Mouse (Mus musculus) lung, embryonic 14.5 days (tissue): Measurements from ENCODE around the gene Emb. TPM values are rescaled to one million over a fixed set of nuclear protein-coding genes. Genes with fewer than 3 reads are reported as not detected.
"Not testable (repeated sequence)": the region's sequence is repeated elsewhere in the genome, so short reads cannot be mapped to it uniquely, and the experiment has no call there.

ENCODE experiments used
- ATAC-seq: fragments of 200-750 bp; cut with Nextera tagmentation; 2 replicates; pipeline ENCODE4 v1.8.0; 2017; ENCODE audit warnings: mild to moderate bottlenecking, moderate TSS enrichment, moderate library complexity; ENCODE audit not compliant: insufficient read depth
- DNase-seq: peaks from one replicate; pipeline ENCODE4 v3.0.0-alpha.2; 2015
- H3K27ac ChIP-seq: fragments of 300-500 bp; sonication (generic); 2 replicates; pipeline ENCODE4 v1.5.1; 2014; ENCODE audit warnings: low read depth, mild to moderate bottlenecking, moderate library complexity
- H3K27me3 ChIP-seq: fragments of 300-500 bp; sonication (generic); 2 replicates; pipeline ENCODE4 v1.6.1; 2014; ENCODE audit warnings: low read length, control low read depth; ENCODE audit not compliant: insufficient read depth
- H3K36me3 ChIP-seq: fragments of 300-500 bp; sonication (generic); 2 replicates; pipeline ENCODE4 v1.6.1; 2014; ENCODE audit warnings: control low read depth; ENCODE audit not compliant: insufficient read depth
- H3K4me1 ChIP-seq: fragments of 300-500 bp; sonication (generic); 2 replicates; pipeline ENCODE4 v1.6.1; 2014; ENCODE audit warnings: antibody characterized with exemption, control low read depth; ENCODE audit not compliant: insufficient read depth
- H3K4me2 ChIP-seq: fragments of 300-500 bp; sonication (generic); 2 replicates; pipeline ENCODE4 v1.6.1; 2014; ENCODE audit warnings: mild to moderate bottlenecking
- H3K4me3 ChIP-seq: fragments of 300-500 bp; sonication (generic); 2 replicates; pipeline ENCODE4 v1.5.1; 2014; ENCODE audit warnings: low read depth, low read length
- H3K9ac ChIP-seq: fragments of 300-500 bp; sonication (generic); 2 replicates; pipeline ENCODE4 v1.6.1; 2014
- H3K9me3 ChIP-seq: fragments of 300-500 bp; sonication (generic); 2 replicates; pipeline ENCODE4 v1.6.1; 2016; ENCODE audit warnings: low read depth, low read length, control low read depth
- CTCF ChIP-seq: IDR thresholded peaks from 2 replicates; pipeline ENCODE4 v1.5.1; 2016; ENCODE audit warnings: antibody characterized with exemption, low read depth
- WGBS: fragments of 180-500 bp; shearing (Covaris S2); extraction: QIAGEN DNeasy Blood & Tissue Kit; methylation state at CpG from one replicate; pipeline ENCODE4 v1.1.7; 2014; 5-methylcytosine and 5-hydroxymethylcytosine counted together
- polyA plus RNA-seq: library from polyadenylated mRNA; unstranded; fragments of >200 nt; fragmentation: Nextera tagmentation; extraction: Ambion mirVana; gene quantifications from 2 replicates; pipeline ENCODE4 v1.2.1, GENCODE M21; 2014

The Emb gene
- 12.1 and 13.8 TPM in 2 replicates for polyA plus RNA-seq

DNA sequence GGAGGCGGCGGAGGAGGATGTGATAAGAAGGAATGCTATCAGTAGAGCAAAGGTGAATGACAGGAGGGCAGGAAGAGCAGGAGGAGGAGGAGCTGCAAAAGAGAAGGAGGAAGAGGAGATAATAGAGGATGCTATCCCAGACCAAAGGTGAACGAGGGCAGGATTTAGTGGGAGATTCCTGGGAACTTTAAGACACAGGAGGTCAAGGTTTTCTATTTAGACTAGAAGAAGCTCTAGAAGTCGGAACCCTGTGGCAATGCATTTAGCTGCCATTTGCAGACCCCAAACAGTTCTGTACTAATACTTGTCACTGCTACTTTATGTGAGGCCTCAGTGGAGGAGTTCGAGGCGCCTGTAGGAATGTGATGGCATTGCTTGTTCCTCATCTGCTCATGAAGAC is at the start of gene Emb:
Emb (plus strand) TSS at position 301 of the 400 bp plus-strand sequence.
- WGBS = 42% methylated on average over 6 of the region's 6 CpGs
- ATAC-seq (no peak), DNase-seq (no peak)
- Histone ChIP-seq H3K4me2 (no peak within 1 kb of the TSS), H3K4me1 (no peaks in the 10 kb centered on the region), H3K4me3 (no peak within 1 kb of the TSS), H3K36me3 (no peaks in the 10 kb centered on the region), H3K9me3 (no peaks in the 10 kb centered on the region), H3K27ac (no peak within 1 kb of the TSS), H3K27me3 (no peaks in the 10 kb centered on the region), H3K9ac (no peak within 1 kb of the TSS)
- TF ChIP-seq CTCF = no peak

DNA sequence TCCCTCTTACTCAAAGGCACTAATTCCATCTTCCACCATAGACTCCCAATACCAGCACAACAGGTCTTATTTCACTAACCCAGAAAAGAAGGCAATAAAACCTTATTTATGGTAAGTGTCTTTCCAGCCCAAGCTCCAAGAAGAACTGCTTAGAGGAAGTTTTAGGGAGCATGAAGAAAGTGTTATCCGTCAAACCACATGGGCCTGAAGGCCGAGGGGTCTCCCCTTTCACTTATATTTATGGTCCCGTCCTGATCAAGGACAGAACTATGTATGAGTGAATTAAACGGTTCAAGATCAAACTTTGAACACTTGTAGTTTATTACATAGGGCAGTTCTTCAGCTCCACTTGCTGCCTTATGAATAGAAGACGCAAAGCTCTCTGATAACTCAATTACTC is 44.4 kb upstream of the Emb start:
- H3K36me3 ChIP-seq = no peaks in the 10 kb centered on the region
- no peak for TF ChIP-seq CTCF
- DNase-seq = no peak
- H3K9ac ChIP-seq = no peak overlapping the region
- H3K4me3 ChIP-seq = no peak overlapping the region
- H3K27ac ChIP-seq = no peak overlapping the region
- H3K27me3 ChIP-seq = no peaks in the 10 kb centered on the region
- H3K4me2 ChIP-seq = no peak overlapping the region
- 85% methylated on average over 5 of the region's 5 CpGs for WGBS
- H3K9me3 ChIP-seq = no peaks in the 10 kb centered on the region
- no peaks in the 10 kb centered on the region for H3K4me1 ChIP-seq
- ATAC-seq = no peak

DNA sequence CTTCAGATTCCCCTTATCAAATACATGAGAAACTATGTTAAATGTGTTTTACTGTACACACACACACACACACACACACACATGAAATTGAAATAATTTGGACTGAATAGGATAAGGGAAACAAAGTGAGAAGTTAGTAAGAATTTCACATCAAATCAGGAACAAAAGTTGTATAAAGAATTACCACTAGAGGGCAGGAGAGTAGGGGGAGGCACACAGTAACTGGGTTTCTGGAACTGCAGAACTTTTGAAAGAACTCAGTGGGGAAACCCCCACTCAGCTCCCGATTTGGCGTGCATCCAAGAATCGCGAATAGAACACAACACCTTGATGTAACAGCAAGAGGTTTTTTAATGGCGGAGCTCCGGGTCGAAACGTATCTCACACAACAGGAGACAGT is 43.3 kb upstream of the Emb start:
- H3K9ac ChIP-seq = no peak overlapping the region
- H3K4me3 ChIP-seq = no peak overlapping the region
- H3K27me3 ChIP-seq = no peaks in the 10 kb centered on the region
- no peak for TF ChIP-seq CTCF
- no peaks in the 10 kb centered on the region for H3K36me3 ChIP-seq
- no peaks in the 10 kb centered on the region for H3K9me3 ChIP-seq
- no peak overlapping the region for H3K4me2 ChIP-seq
- 90% methylated on average over 8 of the region's 8 CpGs for WGBS
- no peak for ATAC-seq
- no peak overlapping the region for H3K27ac ChIP-seq
- no peaks in the 10 kb centered on the region for H3K4me1 ChIP-seq
- no peak for DNase-seq

DNA sequence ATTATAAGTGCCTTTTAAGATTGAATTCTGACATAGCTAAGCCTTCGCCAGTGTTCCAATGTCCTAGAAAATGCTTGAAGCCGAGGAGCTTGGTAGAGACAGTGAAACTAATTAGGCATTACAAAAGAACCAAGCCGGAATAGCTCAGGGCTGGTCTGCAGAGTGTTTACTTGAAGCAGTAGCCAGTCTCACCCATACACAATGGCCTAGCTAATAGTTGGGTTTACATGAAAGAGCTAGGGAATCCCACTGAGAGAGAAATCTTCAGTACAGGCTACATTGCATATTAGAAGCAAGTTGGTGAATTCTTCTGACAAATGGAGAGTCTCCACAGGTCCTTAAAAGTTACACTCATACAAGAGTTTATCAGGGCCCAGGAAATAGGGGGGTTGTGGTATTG is 27.4 kb upstream of the Emb start:
- H3K4me1 ChIP-seq = not testable (repeated sequence)
- WGBS = 81% methylated on average over 3 of the region's 3 CpGs

DNA sequence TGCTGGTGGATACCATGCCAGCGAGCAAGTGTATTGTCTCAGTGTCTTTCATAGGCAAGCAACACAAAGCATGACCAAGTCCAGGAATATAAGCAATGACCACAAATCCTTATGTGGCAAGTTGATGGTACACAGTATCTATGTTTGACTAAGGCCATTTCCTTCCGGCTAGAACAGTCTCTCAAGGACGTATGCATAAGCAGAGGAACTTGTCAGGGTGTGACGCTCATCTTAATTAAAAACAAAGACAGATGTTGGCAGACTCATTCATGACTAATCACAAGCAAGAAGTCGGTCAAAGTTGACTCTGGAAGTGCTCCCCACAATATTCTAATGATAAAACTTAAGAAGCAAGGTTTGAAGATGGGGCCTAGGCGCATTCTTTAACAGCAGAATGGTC is 25.0 kb upstream of the Emb start:
- H3K9ac ChIP-seq = no peak overlapping the region
- H3K4me3 ChIP-seq = no peak overlapping the region
- H3K4me1 ChIP-seq = no peaks in the 10 kb centered on the region
- DNase-seq (no peak), ATAC-seq (no peak)
- 61% methylated on average over 6 of the region's 6 CpGs for WGBS
- H3K9me3 ChIP-seq = no peaks in the 10 kb centered on the region
- H3K4me2 ChIP-seq = no peak overlapping the region
- no peak overlapping the region for H3K27ac ChIP-seq
- H3K27me3 ChIP-seq = no peaks in the 10 kb centered on the region
- no peak for TF ChIP-seq CTCF
- H3K36me3 ChIP-seq = no peaks in the 10 kb centered on the region

More for the DNA sequence above, 27.4 kb upstream of the Emb start:
- H3K9me3 ChIP-seq, H3K36me3 ChIP-seq, H3K4me2 ChIP-seq, H3K27me3 ChIP-seq, H3K27ac ChIP-seq, H3K9ac ChIP-seq, ATAC-seq, DNase-seq, H3K4me3 ChIP-seq: not testable (repeated sequence)

DNA sequence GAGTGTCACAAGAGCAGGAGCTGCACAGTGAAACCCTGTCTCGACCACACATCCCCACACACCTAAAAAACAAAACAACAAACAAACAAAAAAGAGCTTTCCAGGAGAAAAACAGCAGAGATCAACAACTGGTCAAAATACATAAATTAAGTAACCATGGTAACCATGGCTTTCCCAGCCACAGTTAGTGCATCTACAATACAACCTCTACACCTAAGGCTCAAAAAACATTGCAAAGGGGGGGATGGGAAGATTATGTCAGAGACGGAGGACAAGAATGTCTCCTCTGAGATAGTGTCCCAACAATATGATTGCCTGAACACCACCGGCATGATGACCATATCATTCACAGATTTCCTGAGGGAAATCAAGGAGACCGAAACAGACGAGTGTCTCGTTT is 23.0 kb upstream of the Emb start:
- Histone ChIP-seq H3K27me3 (no peaks in the 10 kb centered on the region), H3K9me3 (no peaks in the 10 kb centered on the region), H3K4me2 (no peak overlapping the region), H3K27ac (no peak overlapping the region), H3K4me1 (no peaks in the 10 kb centered on the region), H3K9ac (no peak overlapping the region), H3K36me3 (no peaks in the 10 kb centered on the region), H3K4me3 (no peak overlapping the region)
- ATAC-seq (no peak), DNase-seq (no peak)
- no peak for TF ChIP-seq CTCF
- 80% methylated on average over 6 of the region's 6 CpGs for WGBS

DNA sequence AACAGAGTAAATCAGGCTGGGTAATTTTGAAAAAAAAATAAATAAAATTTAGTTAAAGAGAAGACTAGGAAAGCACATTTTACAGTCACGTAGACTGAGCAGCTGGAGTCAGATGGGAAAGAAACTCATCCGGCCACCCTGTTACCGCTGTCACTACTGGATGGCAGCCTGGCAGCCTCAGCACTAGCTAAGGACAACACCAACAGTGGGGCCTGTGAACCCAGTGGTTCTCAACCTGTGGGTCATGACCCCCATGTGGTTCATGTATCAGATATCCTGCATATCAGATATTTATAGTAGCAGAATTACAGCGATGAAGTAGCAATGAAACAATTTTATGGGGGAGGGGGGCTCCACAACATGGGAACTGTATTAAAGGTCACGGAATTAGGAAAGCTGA is 16.2 kb upstream of the Emb start:
- TF ChIP-seq CTCF = no peak
- Histone ChIP-seq H3K9ac (no peak overlapping the region), H3K36me3 (no peaks in the 10 kb centered on the region), H3K9me3 (no peaks in the 10 kb centered on the region), H3K27ac (no peak overlapping the region), H3K4me1 (no peaks in the 10 kb centered on the region), H3K4me3 (no peak overlapping the region), H3K4me2 (no peak overlapping the region), H3K27me3 (no peaks in the 10 kb centered on the region)
- ATAC-seq (no peak), DNase-seq (no peak)
- 84% methylated on average over 5 of the region's 5 CpGs for WGBS

DNA sequence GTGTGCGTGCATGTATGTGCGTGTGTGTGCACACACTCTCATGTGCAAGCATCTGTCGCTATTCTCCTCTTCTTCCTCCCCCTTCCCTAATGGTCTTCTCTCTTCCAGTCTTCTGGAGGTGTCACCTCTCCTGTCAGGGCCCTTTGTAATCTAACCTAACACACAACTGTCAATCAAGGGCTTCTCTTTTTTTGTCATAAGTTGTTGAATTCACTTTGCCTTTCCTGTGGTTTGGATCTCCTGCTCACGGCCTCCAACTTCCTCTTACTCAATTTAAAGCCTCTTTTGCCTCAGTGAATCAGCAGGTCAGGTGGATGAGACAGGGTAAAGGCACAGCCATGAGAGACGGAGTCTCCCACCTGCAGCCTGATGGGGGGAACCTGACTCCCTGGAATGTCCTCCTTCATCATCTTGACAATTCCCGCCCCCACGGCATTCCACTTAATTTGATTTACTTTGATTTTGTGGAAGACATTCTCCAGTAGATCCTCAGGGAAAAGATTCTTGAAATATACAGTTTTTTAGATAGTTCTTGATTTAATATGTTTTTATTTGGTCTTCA is 14.8 kb upstream of the Emb start:
- Histone ChIP-seq H3K27ac (no peak overlapping the region), H3K9ac (no peak overlapping the region), H3K4me2 (no peak overlapping the region), H3K36me3 (no peaks in the 10 kb centered on the region), H3K9me3 (no peaks in the 10 kb centered on the region), H3K4me3 (no peak overlapping the region), H3K27me3 (no peaks in the 10 kb centered on the region), H3K4me1 (no peaks in the 10 kb centered on the region)
- DNase-seq (no peak), ATAC-seq (no peak)
- WGBS = 53% methylated on average over 7 of the region's 7 CpGs
- no peak for TF ChIP-seq CTCF
